Mouse (Mus musculus): ENCODE results near the gene Pde1a. TPM values are rescaled to one million over a fixed set of nuclear protein-coding genes. Genes with fewer than 3 reads are reported as not detected.

Pde1a gene
- polyA plus RNA-seq, 1 experiment: 2.1 TPM

DNA sequence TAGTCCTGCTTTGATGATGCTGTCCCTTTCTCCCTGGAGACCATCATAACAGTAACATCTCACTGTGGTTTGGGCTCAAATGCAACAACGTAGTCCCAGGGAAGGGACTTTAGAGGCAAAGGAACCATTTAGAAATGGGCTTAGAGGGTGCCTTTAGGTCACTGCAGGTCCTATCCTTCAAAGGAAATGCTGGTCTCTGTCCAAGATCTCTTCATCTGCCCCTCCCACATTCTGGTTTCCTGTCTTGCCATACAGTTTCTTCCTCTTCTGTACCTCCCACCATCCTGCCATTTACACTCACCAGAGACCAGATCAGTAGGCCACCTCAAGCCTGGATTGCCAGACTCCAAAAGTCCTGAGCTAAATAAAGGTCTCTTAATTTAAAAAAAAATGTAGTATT, 150.3 kb downstream of the Pde1a start:
- TF ChIP-seq POLR2A (IDR thresholded peaks at IDR 0.05; ENCODE audit: low read depth, low read length) (no peak), CTCF (IDR thresholded peaks at IDR 0.05; ENCODE audit: extremely low read depth, insufficient read length, insufficient replicate concordance, low read depth, low read length) (no peak)
- Histone ChIP-seq H3K27me3 (ENCODE audit: control insufficient read depth, insufficient read depth, low read length) (no peaks in the 10 kb centered on the region), H3K36me3 (ENCODE audit: control insufficient read depth, insufficient read depth, low read length) (no peaks in the 10 kb centered on the region), H3K27ac (ENCODE audit: insufficient read depth, low read depth, low read length) (no peak overlapping the region), H3K4me1 (ENCODE audit: control insufficient read depth, insufficient read depth, insufficient read length, low read length) (no peaks in the 10 kb centered on the region), H3K4me3 (ENCODE audit: low read depth, low read length) (no peak overlapping the region)
- 82% methylated on average over 1 of the region's 1 CpGs for WGBS

DNA sequence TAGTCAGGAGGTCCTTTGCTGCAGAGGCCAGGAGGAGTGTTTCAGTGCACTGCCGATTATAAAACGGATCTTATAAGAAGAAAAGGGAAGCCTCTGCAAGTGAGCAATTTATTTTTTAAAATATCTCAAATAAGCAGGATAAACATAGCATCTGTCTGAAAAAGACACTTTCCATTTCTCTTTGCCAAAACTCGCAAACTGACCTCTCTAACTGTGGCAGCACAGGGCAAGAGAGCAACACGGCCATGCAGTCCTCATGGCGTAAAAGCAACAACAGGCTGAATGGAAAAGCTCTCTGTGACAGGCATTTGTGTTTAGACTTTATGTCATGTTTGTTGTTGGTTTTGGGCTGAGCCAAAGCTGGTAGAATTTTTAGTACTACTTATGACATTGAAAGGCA, 152.0 kb downstream of the Pde1a start:
- Histone ChIP-seq H3K27ac (ENCODE audit: insufficient read depth, low read depth, low read length) (no peak overlapping the region), H3K4me3 (ENCODE audit: low read depth, low read length) (no peak overlapping the region), H3K4me1 (ENCODE audit: control insufficient read depth, insufficient read depth, insufficient read length, low read length) (no peaks in the 10 kb centered on the region), H3K27me3 (ENCODE audit: control insufficient read depth, insufficient read depth, low read length) (no peaks in the 10 kb centered on the region), H3K36me3 (ENCODE audit: control insufficient read depth, insufficient read depth, low read length) (no peaks in the 10 kb centered on the region)
- WGBS: 76% methylated on average over 5 of the region's 5 CpGs
- TF ChIP-seq POLR2A (IDR thresholded peaks at IDR 0.05; ENCODE audit: low read depth, low read length) (no peak), CTCF (IDR thresholded peaks at IDR 0.05; ENCODE audit: extremely low read depth, insufficient read length, insufficient replicate concordance, low read depth, low read length) (no peak)

DNA sequence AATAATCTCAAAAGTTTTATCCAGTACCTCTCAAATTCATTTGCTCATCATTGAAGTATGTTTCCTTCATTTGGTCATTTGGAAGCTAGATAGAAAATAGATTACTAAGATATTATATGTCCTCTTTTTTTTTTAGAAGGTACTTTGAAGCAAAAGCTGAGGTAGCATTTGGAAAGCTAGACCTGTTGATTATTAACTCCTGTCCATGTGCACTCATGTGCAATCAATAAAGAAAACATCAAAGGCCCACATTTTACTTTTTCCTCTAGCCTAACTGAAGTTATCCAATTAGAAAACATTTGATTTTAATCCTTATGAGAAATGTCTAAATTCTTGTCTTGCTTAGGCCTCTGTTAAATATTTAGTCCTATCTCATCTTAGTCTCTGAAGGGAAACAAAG, 153.3 kb downstream of the Pde1a start:
- no peak for TF ChIP-seq CTCF (IDR thresholded peaks at IDR 0.05; ENCODE audit: extremely low read depth, insufficient read length, insufficient replicate concordance, low read depth, low read length)
- no peak for TF ChIP-seq POLR2A (IDR thresholded peaks at IDR 0.05; ENCODE audit: low read depth, low read length)
- no peak overlapping the region for H3K27ac ChIP-seq (ENCODE audit: insufficient read depth, low read depth, low read length)

DNA sequence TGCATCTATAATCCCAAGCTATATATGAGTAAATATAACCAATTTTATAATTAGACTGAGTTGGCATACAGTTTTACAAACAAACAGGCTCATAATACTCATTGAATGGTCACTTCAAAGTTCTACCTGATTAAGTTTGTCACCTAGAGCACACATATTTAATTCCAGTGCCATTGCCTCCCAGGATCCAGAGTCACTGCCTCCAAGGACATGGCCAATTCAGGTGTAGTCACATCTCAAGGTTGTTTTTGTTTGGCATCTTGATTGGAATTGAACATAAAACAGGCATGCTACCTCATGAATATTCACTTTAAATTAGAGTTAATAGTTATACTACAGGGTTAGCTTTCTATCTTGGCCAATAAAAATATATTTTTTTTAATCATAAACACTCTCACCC, 157.0 kb downstream of the Pde1a start:
- H3K27me3 ChIP-seq (ENCODE audit: control insufficient read depth, insufficient read depth, low read length): no peaks in the 10 kb centered on the region
- no peak for TF ChIP-seq CTCF (IDR thresholded peaks at IDR 0.05; ENCODE audit: extremely low read depth, insufficient read length, insufficient replicate concordance, low read depth, low read length)
- no peak for TF ChIP-seq POLR2A (IDR thresholded peaks at IDR 0.05; ENCODE audit: low read depth, low read length)
- H3K27ac ChIP-seq (ENCODE audit: insufficient read depth, low read depth, low read length): no peak overlapping the region
- no peak overlapping the region for H3K4me3 ChIP-seq (ENCODE audit: low read depth, low read length)
- H3K4me1 ChIP-seq (ENCODE audit: control insufficient read depth, insufficient read depth, insufficient read length, low read length): no peaks in the 10 kb centered on the region
- H3K36me3 ChIP-seq (ENCODE audit: control insufficient read depth, insufficient read depth, low read length): no peaks in the 10 kb centered on the region

More for the DNA sequence above, 153.3 kb downstream of the Pde1a start:
- no peaks in the 10 kb centered on the region for H3K36me3 ChIP-seq (ENCODE audit: control insufficient read depth, insufficient read depth, low read length)
- no peaks in the 10 kb centered on the region for H3K4me1 ChIP-seq (ENCODE audit: control insufficient read depth, insufficient read depth, insufficient read length, low read length)
- H3K4me3 ChIP-seq (ENCODE audit: low read depth, low read length): no peak overlapping the region
- no peaks in the 10 kb centered on the region for H3K27me3 ChIP-seq (ENCODE audit: control insufficient read depth, insufficient read depth, low read length)

DNA sequence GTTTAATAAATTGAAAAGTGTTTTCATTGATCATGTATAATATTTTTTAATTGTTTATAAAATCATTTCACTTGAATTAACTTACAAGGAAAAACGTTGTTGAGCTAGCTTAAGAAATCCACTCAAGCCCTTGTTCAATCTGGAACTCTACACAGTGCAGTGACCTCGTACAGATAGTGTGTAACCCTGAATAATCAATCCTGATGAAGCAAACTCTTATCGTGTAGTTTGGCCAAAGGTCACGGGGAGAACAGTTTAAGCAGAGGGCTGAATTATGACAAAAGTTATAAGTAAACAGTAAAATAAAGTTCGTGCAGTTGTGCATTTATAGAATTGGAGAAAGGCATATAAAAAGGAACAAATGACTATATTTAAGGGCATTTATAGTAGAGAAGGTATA, 159.7 kb downstream of the Pde1a start:
- no peaks in the 10 kb centered on the region for H3K4me1 ChIP-seq (ENCODE audit: control insufficient read depth, insufficient read depth, insufficient read length, low read length)
- no peak overlapping the region for H3K27ac ChIP-seq (ENCODE audit: insufficient read depth, low read depth, low read length)
- no peak overlapping the region for H3K4me3 ChIP-seq (ENCODE audit: low read depth, low read length)
- 13% methylated on average over 5 of the region's 5 CpGs for WGBS
- H3K36me3 ChIP-seq (ENCODE audit: control insufficient read depth, insufficient read depth, low read length): no peaks in the 10 kb centered on the region
- H3K27me3 ChIP-seq (ENCODE audit: control insufficient read depth, insufficient read depth, low read length): no peaks in the 10 kb centered on the region
- TF ChIP-seq POLR2A (IDR thresholded peaks at IDR 0.05; ENCODE audit: low read depth, low read length) (no peak), CTCF (IDR thresholded peaks at IDR 0.05; ENCODE audit: extremely low read depth, insufficient read length, insufficient replicate concordance, low read depth, low read length) (no peak)

DNA sequence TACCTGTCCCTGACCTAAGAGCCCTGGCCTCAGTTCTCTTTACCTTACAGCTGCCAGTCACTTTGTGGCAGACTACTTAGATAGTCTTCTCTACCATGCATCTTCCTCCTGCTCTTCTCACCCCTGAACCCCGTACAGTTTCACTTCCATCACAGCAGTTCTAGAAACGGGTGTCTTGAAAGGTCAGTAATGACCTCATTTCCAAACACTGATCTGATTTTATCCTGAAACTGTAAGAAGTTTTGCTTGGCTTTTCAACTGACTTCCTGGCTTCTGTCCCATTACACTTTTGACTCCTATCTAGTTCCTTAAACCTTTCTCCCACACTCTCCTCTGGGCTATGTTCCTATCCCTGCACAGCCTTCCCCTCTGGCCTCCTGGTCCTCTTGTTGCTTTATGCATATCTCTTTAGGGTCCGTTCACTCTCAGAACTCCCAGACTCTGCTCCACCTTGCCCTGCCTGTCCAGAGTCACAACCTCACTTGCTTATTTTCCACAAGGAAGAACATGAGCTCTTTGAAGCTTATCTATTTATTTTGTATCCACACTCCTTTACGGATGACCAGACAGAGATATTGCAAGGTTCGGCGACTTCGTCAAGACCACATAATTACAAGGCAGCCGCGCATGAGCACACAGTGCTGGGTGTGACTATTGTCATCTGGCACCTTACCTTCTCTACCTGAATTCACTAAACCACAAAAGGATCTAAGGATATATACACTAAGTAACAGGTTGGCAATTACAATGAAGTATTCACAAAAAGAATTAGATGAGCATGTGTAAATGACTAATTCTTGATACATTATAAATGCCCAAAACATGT, 162.4 kb downstream of the Pde1a start:
- H3K27ac ChIP-seq (ENCODE audit: insufficient read depth, low read depth, low read length): 0 out of 2 replicates have a peak overlapping the region, but pooled peaks have one; percentile 10
- H3K4me1 ChIP-seq (ENCODE audit: control insufficient read depth, insufficient read depth, insufficient read length, low read length): no peaks in the 10 kb centered on the region
- WGBS: 67% methylated on average over 9 of the region's 9 CpGs
- TF ChIP-seq POLR2A (IDR thresholded peaks at IDR 0.05; ENCODE audit: low read depth, low read length): no peak
- no peak for TF ChIP-seq CTCF (IDR thresholded peaks at IDR 0.05; ENCODE audit: extremely low read depth, insufficient read length, insufficient replicate concordance, low read depth, low read length)
- H3K4me3 ChIP-seq (ENCODE audit: low read depth, low read length): no peak overlapping the region
- no peaks in the 10 kb centered on the region; the same call in 1 of the 2 replicates for H3K27me3 ChIP-seq (ENCODE audit: control insufficient read depth, insufficient read depth, low read length)
- no peaks in the 10 kb centered on the region for H3K36me3 ChIP-seq (ENCODE audit: control insufficient read depth, insufficient read depth, low read length)

DNA sequence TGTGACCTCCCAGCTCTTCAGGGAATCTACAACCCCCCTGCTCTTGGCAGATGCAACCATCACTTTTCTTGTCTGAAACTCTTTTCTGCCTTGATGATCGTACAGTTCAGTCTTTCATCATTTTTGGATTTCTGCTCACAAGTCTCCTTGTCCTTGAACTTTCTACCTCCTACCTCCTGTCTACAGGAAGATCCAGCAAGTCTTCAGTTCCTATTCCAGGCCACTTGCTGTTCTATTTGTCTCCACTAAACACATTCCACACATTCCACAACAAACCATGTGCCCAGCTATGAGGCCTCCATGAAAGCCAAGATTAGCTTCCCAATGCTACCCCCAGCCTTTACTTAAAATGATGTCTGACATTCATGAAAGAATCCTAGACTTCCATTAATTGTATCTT, 163.2 kb downstream of the Pde1a start:
- no peaks in the 10 kb centered on the region for H3K4me1 ChIP-seq (ENCODE audit: control insufficient read depth, insufficient read depth, insufficient read length, low read length)
- 78% methylated on average over 1 of the region's 1 CpGs for WGBS
- no peak overlapping the region for H3K27ac ChIP-seq (ENCODE audit: insufficient read depth, low read depth, low read length)
- no peak overlapping the region for H3K4me3 ChIP-seq (ENCODE audit: low read depth, low read length)
- H3K27me3 ChIP-seq (ENCODE audit: control insufficient read depth, insufficient read depth, low read length): no peaks in the 10 kb centered on the region; the same call in 1 of the 2 replicates
- TF ChIP-seq POLR2A (IDR thresholded peaks at IDR 0.05; ENCODE audit: low read depth, low read length): no peak
- H3K36me3 ChIP-seq (ENCODE audit: control insufficient read depth, insufficient read depth, low read length): no peaks in the 10 kb centered on the region
